Mouse (Mus musculus) lung, adult 10 weeks (tissue): ENCODE measurements around the gene Gm26566. TPM values are rescaled to one million over a fixed set of nuclear protein-coding genes. Genes with fewer than 3 reads are reported as not detected.

Experiments
- polyA plus RNA-seq: library from polyadenylated mRNA; stranded (reverse); fragments of 350-450 nt; fragmentation: Illumina TruSeq; extraction: RNeasy Lipid Tissue Mini Kit (QIAGEN cat#74804); gene quantifications from one replicate; pipeline ENCODE4 v1.2.3, GENCODE M21; 2014; ENCODE audit warnings: low read depth, low replicate concordance; ENCODE audit not compliant: insufficient read depth

Gm26566 gene
- polyA plus RNA-seq = not detected

GRCm38 (mm10) chr4:88721791-88722721 lies at the start of gene Gm26566, which contains the start of gene Klhl9:
Gm26566 (plus strand) TSS chr4:88721805.
Klhl9 (minus strand) TSS chr4:88722465.

GRCm38 (mm10) chr4:88676824-88677223 lies 44.8 kb upstream of the Gm26566 start, which contains the start of gene Ifna16:
Ifna16 (minus strand) TSS chr4:88676924.

GRCm38 (mm10) chr4:88683812-88684211 lies 37.8 kb upstream of the Gm26566 start, which contains the start of gene Ifna2:
Ifna2 (minus strand) TSS chr4:88683912.

GRCm38 (mm10) chr4:88691259-88691658 lies 30.3 kb upstream of the Gm26566 start, which contains the start of gene Ifnab:
Ifnab (minus strand) TSS chr4:88691359.

DNA sequence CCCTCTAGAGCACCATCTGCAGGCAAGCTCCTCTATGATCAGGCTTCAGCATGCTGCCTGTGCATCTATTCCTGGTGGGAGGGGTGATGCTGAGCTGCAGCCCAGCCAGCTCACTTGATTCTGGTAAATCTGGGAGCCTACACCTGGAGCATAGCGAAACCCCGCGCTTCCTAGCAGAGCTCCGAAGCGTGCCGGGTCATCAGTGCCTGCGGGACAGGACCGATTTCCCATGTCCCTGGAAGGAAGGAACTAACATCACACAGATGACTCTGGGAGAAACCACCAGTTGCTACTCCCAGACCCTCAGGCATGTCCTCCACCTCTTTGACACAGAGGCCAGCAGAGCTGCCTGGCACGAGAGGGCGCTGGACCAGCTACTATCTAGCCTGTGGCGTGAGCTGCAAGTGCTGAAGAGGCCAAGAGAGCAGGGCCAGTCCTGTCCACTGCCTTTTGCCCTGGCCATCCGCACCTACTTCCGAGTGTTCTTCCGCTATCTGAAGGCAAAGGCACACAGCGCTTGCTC lies 33.3 kb downstream of the Gm26566 start, which contains the start of gene Gm13271:
Gm13271 (plus strand) TSS at position 51 of the 523 bp plus-strand sequence.

DNA sequence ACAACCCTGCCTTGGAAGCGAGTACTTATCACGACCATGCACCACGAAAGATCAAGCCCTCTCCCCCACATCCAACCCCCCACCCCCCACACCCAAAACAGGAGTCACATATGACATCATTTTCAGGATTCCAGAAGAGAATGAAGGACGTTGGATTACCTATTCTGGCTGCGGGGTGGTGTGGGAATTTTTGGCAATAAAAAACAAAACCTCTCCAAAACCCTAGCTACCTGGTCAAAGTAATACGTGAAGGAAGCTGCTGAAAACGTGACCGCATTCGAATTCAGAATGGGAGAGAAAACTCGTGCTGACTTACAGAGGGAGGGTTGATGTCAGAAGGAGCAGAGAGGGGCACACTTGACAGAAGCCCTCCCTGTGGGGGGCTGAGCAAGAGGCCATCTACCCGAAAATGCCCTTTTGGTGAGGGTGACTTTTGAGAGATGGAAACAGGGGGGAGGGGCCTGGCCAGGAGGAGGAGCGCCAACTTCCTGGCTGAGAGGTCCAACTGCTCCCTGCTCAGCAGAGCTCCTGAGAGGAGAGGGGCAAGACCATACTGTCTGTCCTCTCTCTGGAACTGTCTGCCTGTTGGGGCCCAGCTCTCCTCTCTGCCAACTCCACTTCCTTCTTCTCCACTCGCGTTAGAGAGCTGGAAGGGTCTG lies 38.1 kb downstream of the Gm26566 start, which contains the start of gene Gm13283:
Gm13283 (plus strand) TSS at position 510 of the 659 bp plus-strand sequence.

Other genes with a start within 250 kb of the Gm26566 start
- not detected for gene Ifnb1, start 199.0 kb upstream of the Gm26566 start, polyA plus RNA-seq
- gene Ifna15, start 163.6 kb upstream of the Gm26566 start, polyA plus RNA-seq = not detected
- gene Ifna14, start 150.0 kb upstream of the Gm26566 start, polyA plus RNA-seq = not detected
- gene Ifna9, start 129.4 kb upstream of the Gm26566 start, polyA plus RNA-seq = not detected
- not detected for gene Ifna12, start 118.4 kb upstream of the Gm26566 start, polyA plus RNA-seq
- not detected for gene C87499, start 87.4 kb upstream of the Gm26566 start, polyA plus RNA-seq
- not detected for gene Ifna13, start 77.3 kb upstream of the Gm26566 start, polyA plus RNA-seq
- gene Ifna16, start 44.9 kb upstream of the Gm26566 start, polyA plus RNA-seq = not detected
- not detected for gene Ifna2, start 37.9 kb upstream of the Gm26566 start, polyA plus RNA-seq
- not detected for gene Ifnab, start 30.4 kb upstream of the Gm26566 start, polyA plus RNA-seq
- gene Klhl9, start 660 bp downstream of the Gm26566 start, polyA plus RNA-seq = 30.6 TPM
- gene Gm13271, start 33.1 kb downstream of the Gm26566 start, polyA plus RNA-seq = not detected
- not detected for gene Gm13283, start 38.3 kb downstream of the Gm26566 start, polyA plus RNA-seq
- gene Gm13290, start 52.0 kb downstream of the Gm26566 start, polyA plus RNA-seq = not detected
- gene Gm13289, start 55.1 kb downstream of the Gm26566 start, polyA plus RNA-seq = not detected
- not detected for gene Gm13272, start 58.0 kb downstream of the Gm26566 start, polyA plus RNA-seq
- gene Ifnz, start 60.3 kb downstream of the Gm26566 start, polyA plus RNA-seq = not detected
- gene Gm13276, start 63.9 kb downstream of the Gm26566 start, polyA plus RNA-seq = not detected
- not detected for gene Gm13277, start 66.8 kb downstream of the Gm26566 start, polyA plus RNA-seq
- gene Gm13278, start 69.7 kb downstream of the Gm26566 start, polyA plus RNA-seq = not detected
- gene Gm13275, start 72.7 kb downstream of the Gm26566 start, polyA plus RNA-seq = not detected
- not detected for gene Gm13279, start 75.6 kb downstream of the Gm26566 start, polyA plus RNA-seq
- not detected for gene Gm13285, start 77.9 kb downstream of the Gm26566 start, polyA plus RNA-seq
- gene Gm13287, start 81.4 kb downstream of the Gm26566 start, polyA plus RNA-seq = not detected
- gene Gm13288, start 83.7 kb downstream of the Gm26566 start, polyA plus RNA-seq = not detected
- not detected for gene Ifna7, start 94.4 kb downstream of the Gm26566 start, polyA plus RNA-seq
- not detected for gene Ifna11, start 98.2 kb downstream of the Gm26566 start, polyA plus RNA-seq
- gene Ifna6, start 105.6 kb downstream of the Gm26566 start, polyA plus RNA-seq = not detected
- gene Ifna5, start 113.7 kb downstream of the Gm26566 start, polyA plus RNA-seq = not detected
- not detected for gene Ifna4, start 120.1 kb downstream of the Gm26566 start, polyA plus RNA-seq
- gene Ifna1, start 128.3 kb downstream of the Gm26566 start, polyA plus RNA-seq = not detected
- not detected for gene Ifne, start 158.4 kb downstream of the Gm26566 start, polyA plus RNA-seq